Mouse (Mus musculus): ENCODE measurements around the gene Methig1. TPM values are rescaled to one million over a fixed set of nuclear protein-coding genes. Genes with fewer than 3 reads are reported as not detected.
"Not testable (repeated sequence)": the region's sequence is repeated elsewhere in the genome, so short reads cannot be mapped to it uniquely, and the experiment has no call there.

Gene Methig1
- total and polyA plus RNA-seq, 2 experiments from 2014 or later = 0.31 TPM; not detected in 1

DNA sequence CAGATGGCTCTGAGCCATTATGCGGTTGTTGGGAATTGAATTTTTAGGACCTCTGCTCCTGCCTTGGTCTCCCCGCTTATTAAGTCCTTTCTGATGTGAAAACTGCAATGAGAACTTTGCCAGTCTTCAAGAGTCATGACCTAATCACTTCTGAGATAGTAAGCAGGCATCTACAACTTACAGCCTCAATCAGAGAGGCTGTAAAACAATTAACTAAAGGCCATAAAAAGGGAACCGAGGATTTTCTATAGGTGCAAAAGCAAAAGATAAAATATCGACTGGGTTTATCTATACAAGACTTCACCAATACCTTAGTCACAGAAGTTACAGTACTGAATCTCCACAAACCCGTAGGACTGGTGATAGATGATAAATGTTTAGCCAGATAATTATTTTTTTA lies 2.9 kb downstream of the Methig1 start:
- no peak for DNase-seq (ENCODE audit: low spot score)
- Histone ChIP-seq H3K27ac (no peak overlapping the region), H3K4me3 (ENCODE audit: low read length) (no peak overlapping the region), H3K4me2 (ENCODE audit: low read depth, low read length) (no peak overlapping the region), H3K9me3 (ENCODE audit: low read length) (no peaks in the 10 kb centered on the region), H3K9ac (replicated peaks; ENCODE audit: low read length) (no peak overlapping the region), H3K4me1 (ENCODE audit: insufficient read depth, low read length) (no peaks in the 10 kb centered on the region), H3K27me3 (ENCODE audit: insufficient read depth, low read length) (no peaks in the 10 kb centered on the region), H3K36me3 (ENCODE audit: insufficient read depth, low read length) (no peaks in the 10 kb centered on the region)
- no peak for ATAC-seq
- WGBS = 92% methylated on average over 5 of the region's 5 CpGs
- no peak for TF ChIP-seq CTCF (IDR thresholded peaks at IDR 0.05; ENCODE audit: low read depth)

DNA sequence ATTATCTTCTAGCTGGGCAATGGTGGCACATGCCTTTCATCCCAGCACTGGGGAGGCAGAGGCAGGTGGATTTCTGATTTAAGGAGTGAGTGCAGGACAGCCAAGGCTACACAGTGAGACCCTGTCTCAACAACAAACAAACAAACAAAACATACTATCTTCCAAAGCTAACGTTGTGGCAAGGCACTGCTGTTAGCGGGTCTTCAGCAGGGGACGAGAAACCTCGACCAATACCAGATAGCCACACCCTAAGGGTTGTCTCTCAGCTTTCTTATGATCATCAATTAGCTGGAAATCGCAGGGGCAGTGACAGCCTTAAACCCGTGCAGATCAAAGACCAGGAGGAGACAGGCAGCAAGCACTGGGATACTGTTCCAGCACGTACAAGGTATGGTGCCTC lies 11.3 kb downstream of the Methig1 start, which contains the start of gene Higd1c:
Gene Higd1c, plus strand, starts transcription at position 301 of the 400 bp plus-strand sequence.
- no peak for DNase-seq (ENCODE audit: low spot score)
- Histone ChIP-seq H3K27me3 (ENCODE audit: insufficient read depth, low read length) (no peaks in the 10 kb centered on the region), H3K4me3 (ENCODE audit: low read length) (no peak within 1 kb of the TSS), H3K4me2 (ENCODE audit: low read depth, low read length) (no peak within 1 kb of the TSS), H3K9ac (replicated peaks; ENCODE audit: low read length) (no peak within 1 kb of the TSS), H3K9me3 (ENCODE audit: low read length) (no peaks in the 10 kb centered on the region; the same call in 1 of the 2 replicates), H3K27ac (no peak within 1 kb of the TSS), H3K4me1 (ENCODE audit: insufficient read depth, low read length) (no peaks in the 10 kb centered on the region), H3K36me3 (ENCODE audit: insufficient read depth, low read length) (no peaks in the 10 kb centered on the region)
- TF ChIP-seq CTCF (IDR thresholded peaks at IDR 0.05; ENCODE audit: low read depth) = no peak
- no peak for ATAC-seq
- 79% methylated on average over 7 of the region's 7 CpGs for WGBS

DNA sequence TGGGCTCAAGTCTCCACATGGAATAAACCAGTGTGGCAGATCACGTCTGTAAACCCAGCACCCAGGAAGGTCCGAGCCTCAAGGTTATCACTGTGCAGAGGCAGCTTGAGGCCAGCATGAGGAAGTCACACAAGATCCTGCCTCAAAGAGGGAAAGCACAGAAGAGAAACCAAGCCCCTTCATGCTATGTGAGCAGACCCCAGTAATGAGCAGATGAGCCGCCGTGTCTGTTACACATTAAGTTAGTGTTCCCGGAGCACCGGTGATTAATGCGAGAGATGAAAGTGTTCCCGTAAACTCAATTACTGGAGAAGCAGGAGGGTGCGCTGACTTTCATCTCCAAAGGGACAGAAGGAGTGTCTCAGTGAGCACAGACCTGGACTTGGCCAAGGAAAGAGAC lies 13.0 kb downstream of the Methig1 start:
- not testable (repeated sequence) for H3K9me3 ChIP-seq (ENCODE audit: low read length); H3K27ac ChIP-seq; H3K9ac ChIP-seq (replicated peaks; ENCODE audit: low read length); ATAC-seq; H3K4me3 ChIP-seq (ENCODE audit: low read length); H3K36me3 ChIP-seq (ENCODE audit: insufficient read depth, low read length); H3K4me1 ChIP-seq (ENCODE audit: insufficient read depth, low read length); DNase-seq (ENCODE audit: low spot score); H3K27me3 ChIP-seq (ENCODE audit: insufficient read depth, low read length); H3K4me2 ChIP-seq (ENCODE audit: low read depth, low read length)
- WGBS = 50% methylated on average over 8 of the region's 9 CpGs

DNA sequence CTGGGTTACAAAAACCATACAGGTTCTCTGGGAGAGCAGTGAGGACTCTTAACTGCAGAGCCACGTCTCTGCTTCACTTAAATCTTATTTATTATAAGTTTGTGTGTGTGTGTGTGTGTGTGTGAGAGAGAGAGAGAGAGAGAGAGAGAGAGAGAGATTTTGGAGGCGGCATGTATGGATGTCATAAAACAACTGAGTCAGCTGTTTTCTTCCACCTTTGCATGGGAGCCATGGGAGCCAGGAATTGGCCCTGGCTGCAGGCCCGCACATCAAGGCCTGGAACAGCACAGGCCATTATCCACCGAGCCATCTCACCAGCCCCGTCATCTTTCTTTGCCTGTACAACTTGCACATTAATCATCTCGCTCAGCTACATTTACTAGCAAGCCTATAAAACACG lies 14.2 kb downstream of the Methig1 start:
- Histone ChIP-seq H3K4me3 (ENCODE audit: low read length) (no peak overlapping the region), H3K27ac (no peak overlapping the region), H3K4me2 (ENCODE audit: low read depth, low read length) (no peak overlapping the region), H3K9me3 (ENCODE audit: low read length) (no peaks in the 10 kb centered on the region; the same call in 1 of the 2 replicates), H3K36me3 (ENCODE audit: insufficient read depth, low read length) (no peaks in the 10 kb centered on the region), H3K9ac (replicated peaks; ENCODE audit: low read length) (no peak overlapping the region), H3K27me3 (ENCODE audit: insufficient read depth, low read length) (no peaks in the 10 kb centered on the region), H3K4me1 (ENCODE audit: insufficient read depth, low read length) (no peaks in the 10 kb centered on the region)
- no peak for TF ChIP-seq CTCF (IDR thresholded peaks at IDR 0.05; ENCODE audit: low read depth)
- 74% methylated on average over 7 of the region's 7 CpGs for WGBS
- no peak for ATAC-seq
- DNase-seq (ENCODE audit: low spot score) = no peak

DNA sequence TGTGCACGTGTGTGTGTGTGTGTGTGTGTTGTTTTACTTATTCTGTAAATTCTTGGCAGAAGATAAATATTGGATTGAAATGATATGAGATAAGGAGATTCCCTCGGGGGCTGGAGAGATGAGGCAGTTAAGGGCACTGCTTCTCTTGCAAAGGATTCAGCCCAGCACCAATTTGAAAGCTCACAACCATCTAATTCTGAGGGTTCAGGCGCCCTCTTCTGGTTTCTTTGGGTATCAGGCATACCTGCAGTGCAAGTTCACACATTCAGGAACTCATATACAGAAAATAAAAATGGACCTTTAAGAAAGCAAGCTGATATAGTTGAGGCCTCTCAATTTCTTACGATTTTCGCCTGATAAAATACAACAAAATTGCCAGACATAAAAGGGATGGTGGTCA lies 22.1 kb downstream of the Methig1 start:
- H3K27me3 ChIP-seq (ENCODE audit: insufficient read depth, low read length) = no peaks in the 10 kb centered on the region
- no peak overlapping the region for H3K27ac ChIP-seq
- TF ChIP-seq CTCF (IDR thresholded peaks at IDR 0.05; ENCODE audit: low read depth) = peak; percentile 78
- H3K4me2 ChIP-seq (ENCODE audit: low read depth, low read length) = no peak overlapping the region
- no peak overlapping the region for H3K9ac ChIP-seq (replicated peaks; ENCODE audit: low read length)
- H3K9me3 ChIP-seq (ENCODE audit: low read length) = no peaks in the 10 kb centered on the region
- ATAC-seq = 0 out of 2 replicates have a peak, but pooled peaks have one; percentile 35
- H3K4me1 ChIP-seq (ENCODE audit: insufficient read depth, low read length) = no peaks in the 10 kb centered on the region
- peak; percentile 89 for DNase-seq (ENCODE audit: low spot score)
- 40% methylated on average over 5 of the region's 5 CpGs for WGBS
- no peak overlapping the region for H3K4me3 ChIP-seq (ENCODE audit: low read length)
- no peaks in the 10 kb centered on the region for H3K36me3 ChIP-seq (ENCODE audit: insufficient read depth, low read length)

DNA sequence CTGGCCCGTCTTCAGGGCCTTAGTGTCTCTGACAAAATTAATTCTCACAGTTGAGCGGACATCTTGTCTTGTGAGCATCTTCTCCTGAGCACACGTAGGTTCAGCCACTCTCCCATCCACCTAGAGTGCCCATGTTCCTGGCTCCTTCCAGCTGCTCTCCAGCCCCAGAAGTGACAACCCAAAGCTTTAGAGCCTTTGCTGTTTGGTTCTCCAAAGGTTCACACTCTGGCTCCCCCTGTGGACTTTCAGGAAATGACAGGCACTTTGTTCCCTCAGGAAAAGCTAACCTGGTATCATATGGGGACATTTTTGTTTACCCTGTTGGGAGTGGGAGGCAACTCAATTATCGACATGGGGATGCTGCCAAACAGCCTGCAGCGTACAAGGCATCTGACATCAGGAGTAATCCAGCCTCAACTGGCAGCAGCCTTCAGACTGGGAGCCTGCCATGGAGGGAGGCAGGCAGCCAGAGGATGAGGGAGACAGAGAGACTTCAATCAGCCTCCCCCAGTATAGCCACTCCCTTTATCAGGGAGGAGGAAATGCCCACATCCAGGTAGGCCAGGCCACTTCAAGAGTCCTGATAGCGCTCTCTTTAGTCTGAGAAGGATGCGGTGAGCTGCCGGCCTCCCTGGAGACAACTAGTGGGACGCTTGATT lies 25.0 kb downstream of the Methig1 start:
- DNase-seq (ENCODE audit: low spot score) = not testable (repeated sequence)
- peak; percentile 28; the same call in 1 of the 2 replicates for TF ChIP-seq CTCF (IDR thresholded peaks at IDR 0.05; ENCODE audit: low read depth)

DNA sequence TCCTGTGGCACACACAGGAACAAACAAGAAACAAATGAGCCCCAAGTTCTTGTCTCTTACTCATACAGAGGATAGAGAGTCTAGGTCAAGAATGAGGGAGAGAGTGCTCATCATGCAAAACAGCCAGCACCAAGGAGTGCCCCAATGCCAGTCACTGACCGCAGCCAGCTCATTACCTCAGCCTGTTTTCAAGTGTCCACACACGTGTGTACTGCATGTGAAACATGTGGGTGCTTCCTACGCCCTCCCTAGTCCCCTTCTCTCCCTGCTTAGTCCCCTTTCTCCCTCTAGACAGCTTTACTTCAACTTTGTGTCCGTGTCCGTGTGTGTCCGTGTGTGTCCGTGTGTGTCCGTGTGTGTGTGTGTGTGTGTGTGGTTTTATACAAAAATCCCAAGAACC lies 26.7 kb downstream of the Methig1 start:
- Histone ChIP-seq H3K36me3 (ENCODE audit: insufficient read depth, low read length) (no peaks in the 10 kb centered on the region), H3K4me3 (ENCODE audit: low read length) (no peak overlapping the region), H3K9me3 (ENCODE audit: low read length) (no peaks in the 10 kb centered on the region), H3K9ac (replicated peaks; ENCODE audit: low read length) (no peak overlapping the region), H3K4me2 (ENCODE audit: low read depth, low read length) (no peak overlapping the region), H3K27ac (no peak overlapping the region), H3K4me1 (ENCODE audit: insufficient read depth, low read length) (no peaks in the 10 kb centered on the region), H3K27me3 (ENCODE audit: insufficient read depth, low read length) (no peaks in the 10 kb centered on the region)
- TF ChIP-seq CTCF (IDR thresholded peaks at IDR 0.05; ENCODE audit: low read depth) = no peak
- 88% methylated on average over 8 of the region's 8 CpGs for WGBS
- DNase-seq (ENCODE audit: low spot score) (no peak), ATAC-seq (no peak)

More for the DNA sequence above, 25.0 kb downstream of the Methig1 start:
- not testable (repeated sequence) for H3K4me1 ChIP-seq (ENCODE audit: insufficient read depth, low read length); H3K36me3 ChIP-seq (ENCODE audit: insufficient read depth, low read length); H3K9ac ChIP-seq (replicated peaks; ENCODE audit: low read length); H3K27ac ChIP-seq; H3K27me3 ChIP-seq (ENCODE audit: insufficient read depth, low read length); H3K4me3 ChIP-seq (ENCODE audit: low read length); H3K4me2 ChIP-seq (ENCODE audit: low read depth, low read length); H3K9me3 ChIP-seq (ENCODE audit: low read length)
- peak; percentile 79 for ATAC-seq
- WGBS = 9% methylated on average over 3 of the region's 9 CpGs

Measured in hindbrain, postnatal 0 days (tissue).